Mouse (Mus musculus) erythroid progenitor cell, adult 5-6 weeks (primary cell): ENCODE data around the gene Csnk1d. TPM values are rescaled to one million over a fixed set of nuclear protein-coding genes. Genes with fewer than 3 reads are reported as not detected.

Source experiments
- ATAC-seq: replicated peaks from 2 replicates; pipeline ENCODE4 v1.8.0; 2016; ENCODE audit warnings: moderate number of reproducible peaks, mild to moderate bottlenecking, moderate TSS enrichment, inconsistent platforms; ENCODE audit not compliant: poor library complexity, low FRiP score, severe bottlenecking
- total RNA-seq, 2 experiments: library from RNA; stranded (forward) in 1 of 2; stranded (reverse) in 1 of 2; fragments of 150-400 nt in 1 of 2; fragments of 186-747, 209-891 nt in 1 of 2; gene quantifications; 2 replicates each; pipeline versions ENCODE4 v1.2.3 to v1.2.4; 2015 to 2017; ENCODE audit warnings: low replicate concordance in 2 of 2

The Csnk1d gene
- total RNA-seq, 2 experiments from 2014 or later, result 17.3 to 27.7 TPM

- ATAC-seq, result no peak
These were observed 33.3 kb downstream of the Csnk1d start for GRCm38 (mm10) chr11:120957731-120958257.

GRCm38 (mm10) chr11:120957052-120957451, 34.1 kb downstream of the Csnk1d start:
- ATAC-seq, result no peak

GRCm38 (mm10) chr11:120955701-120956100, 35.4 kb downstream of the Csnk1d start:
- ATAC-seq, result no peak

GRCm38 (mm10) chr11:120954936-120955335, 36.2 kb downstream of the Csnk1d start:
- no peak for ATAC-seq

GRCm38 (mm10) chr11:120951731-120952730, 39.1 kb downstream of the Csnk1d start:
- ATAC-seq, result peak; percentile 60

GRCm38 (mm10) chr11:120951237-120951636, 39.9 kb downstream of the Csnk1d start:
- no peak for ATAC-seq

GRCm38 (mm10) chr11:120950281-120951202, 40.6 kb downstream of the Csnk1d start:
- ATAC-seq, result peak; percentile 86

GRCm38 (mm10) chr11:120949863-120950262, 41.3 kb downstream of the Csnk1d start:
- ATAC-seq, result no peak

GRCm38 (mm10) chr11:120948861-120949851, 42.0 kb downstream of the Csnk1d start:
- no peak for ATAC-seq

- no peak for ATAC-seq
These were observed 42.8 kb downstream of the Csnk1d start, which contains the start of gene Slc16a3 for GRCm38 (mm10) chr11:120948328-120948727. Gene Slc16a3, plus strand, starts transcription at chr11:120948480.

- ATAC-seq, result no peak
These were observed 45.2 kb downstream of the Csnk1d start for GRCm38 (mm10) chr11:120945926-120946325.

GRCm38 (mm10) chr11:120945266-120945665, 45.9 kb downstream of the Csnk1d start:
- no peak for ATAC-seq

- no peak for ATAC-seq
These were observed 50.2 kb downstream of the Csnk1d start for GRCm38 (mm10) chr11:120940959-120941358.

GRCm38 (mm10) chr11:120939712-120940341, 51.3 kb downstream of the Csnk1d start:
- ATAC-seq, result no peak

- peak; percentile 61 for ATAC-seq
These were observed 52.3 kb downstream of the Csnk1d start for GRCm38 (mm10) chr11:120938795-120939194.

- 0 out of 2 replicates have a peak, but pooled peaks have one; percentile 20 for ATAC-seq
These were observed 53.2 kb downstream of the Csnk1d start for GRCm38 (mm10) chr11:120937976-120938375.

- peak; percentile 94 for ATAC-seq
These were observed 58.3 kb downstream of the Csnk1d start, which contains the start of gene Ccdc57 for GRCm38 (mm10) chr11:120932564-120933398. Gene Ccdc57, minus strand, starts transcription at chr11:120932872.
